Mouse (Mus musculus) midbrain, embryonic 11.5 days (tissue): ENCODE data around the gene 4930451I11Rik. TPM values are rescaled to one million over a fixed set of nuclear protein-coding genes. Genes with fewer than 3 reads are reported as not detected.

Experiments
- ATAC-seq: fragments of 200-750 bp; cut with Nextera tagmentation; 2 replicates; pipeline ENCODE4 v1.8.0; 2017; ENCODE audit warnings: moderate TSS enrichment, moderate library complexity; ENCODE audit not compliant: low FRiP score
- DNase-seq: peaks from one replicate; pipeline ENCODE4 v3.0.0; 2015; ENCODE audit warnings: low spot score; ENCODE audit errors: missing footprints
- H3K27ac ChIP-seq: fragments of 300-500 bp; sonication (generic); 2 replicates; pipeline ENCODE4 v1.5.1; 2014; ENCODE audit warnings: low read depth, low read length
- H3K27me3 ChIP-seq: fragments of 300-500 bp; sonication (generic); 2 replicates; pipeline ENCODE4 v1.6.1; 2014; ENCODE audit warnings: mild to moderate bottlenecking, low read length, moderate library complexity, mixed read lengths; ENCODE audit not compliant: control insufficient read depth, insufficient read depth
- H3K36me3 ChIP-seq: fragments of 300-500 bp; sonication (generic); 2 replicates; pipeline ENCODE4 v1.6.1; 2014; ENCODE audit warnings: mild to moderate bottlenecking, low read length, moderate library complexity, mixed read lengths; ENCODE audit not compliant: control insufficient read depth, insufficient read depth
- H3K4me1 ChIP-seq: fragments of 300-500 bp; sonication (generic); 2 replicates; pipeline ENCODE4 v1.6.1; 2014; ENCODE audit warnings: low read length; ENCODE audit not compliant: control insufficient read depth, insufficient read depth
- H3K4me2 ChIP-seq: fragments of 300-500 bp; sonication (generic); 2 replicates; pipeline ENCODE4 v1.6.1; 2014; ENCODE audit warnings: mild to moderate bottlenecking, moderate library complexity
- H3K4me3 ChIP-seq: fragments of 300-500 bp; sonication (generic); 2 replicates; pipeline ENCODE4 v1.5.1; 2014; ENCODE audit warnings: low read depth, low read length
- H3K9ac ChIP-seq: fragments of 300-500 bp; sonication (generic); 2 replicates; pipeline ENCODE4 v1.6.1; 2014; ENCODE audit warnings: low read length
- H3K9me3 ChIP-seq: fragments of 300-500 bp; sonication (generic); 2 replicates; pipeline ENCODE4 v1.6.1; 2016; ENCODE audit warnings: low read length; ENCODE audit not compliant: control insufficient read depth
- WGBS: fragments of 180-500 bp; shearing (Covaris S2); extraction: QIAGEN DNeasy Blood & Tissue Kit; methylation state at CpG from one replicate; pipeline ENCODE4 v1.1.7; 2014; 5-methylcytosine and 5-hydroxymethylcytosine counted together
- polyA plus RNA-seq: library from polyadenylated mRNA; unstranded; fragments of >200 nt; fragmentation: Nextera tagmentation; extraction: Ambion mirVana; gene quantifications from 2 replicates; pipeline ENCODE4 v1.2.1, GENCODE M21; 2014

Gene 4930451I11Rik
- polyA plus RNA-seq, 1 experiment from 2014 or later = not detected

- H3K4me3 ChIP-seq = peak overlapping the region; percentile 53
- no peak overlapping the region for H3K27ac ChIP-seq
- under 1% methylated on average over 16 of the region's 19 CpGs for WGBS
- no peaks in the 10 kb centered on the region for H3K9me3 ChIP-seq
- H3K36me3 ChIP-seq = no peaks in the 10 kb centered on the region
- DNase-seq = peak; percentile 90
- ATAC-seq = peak; percentile 85
- H3K27me3 ChIP-seq = peaks cover 2% of the 10 kb centered on the region; the same call in 1 of the 2 replicates
- peak overlapping the region; percentile 73 for H3K9ac ChIP-seq
- H3K4me2 ChIP-seq = peak overlapping the region; percentile 69
- peaks cover 11% of the 10 kb centered on the region for H3K4me1 ChIP-seq
Observed at GRCm38 (mm10) chr7:126823202-126823711, 8.2 kb downstream of the 4930451I11Rik start.

GRCm38 (mm10) chr7:126822741-126823140, 8.7 kb downstream of the 4930451I11Rik start:
- H3K36me3 ChIP-seq = no peaks in the 10 kb centered on the region
- DNase-seq (peak; percentile 89), ATAC-seq (peak; percentile 14; the same call in 1 of the 2 replicates)
- peaks cover 2% of the 10 kb centered on the region; the same call in 1 of the 2 replicates for H3K27me3 ChIP-seq
- no peaks in the 10 kb centered on the region for H3K9me3 ChIP-seq
- WGBS = 14% methylated on average over 9 of the region's 9 CpGs
- peak overlapping the region; percentile 73 for H3K9ac ChIP-seq
- peaks cover 11% of the 10 kb centered on the region for H3K4me1 ChIP-seq
- peak overlapping the region; percentile 53 for H3K4me3 ChIP-seq
- no peak overlapping the region for H3K27ac ChIP-seq
- peak overlapping the region; percentile 69 for H3K4me2 ChIP-seq

- Histone ChIP-seq H3K27me3 (peaks cover 2% of the 10 kb centered on the region), H3K9ac (peak overlapping the region; percentile 73), H3K9me3 (no peaks in the 10 kb centered on the region), H3K36me3 (no peaks in the 10 kb centered on the region), H3K4me2 (no peak overlapping the region), H3K4me1 (peaks cover 11% of the 10 kb centered on the region), H3K4me3 (no peak overlapping the region), H3K27ac (no peak overlapping the region)
- WGBS = 26% methylated on average over 7 of the region's 7 CpGs
- ATAC-seq = peak; percentile 51; the same call in 1 of the 2 replicates
- DNase-seq = peak; percentile 99
Observed at GRCm38 (mm10) chr7:126821835-126822511, 9.5 kb downstream of the 4930451I11Rik start.

- no peak overlapping the region for H3K27ac ChIP-seq
- H3K9me3 ChIP-seq = no peaks in the 10 kb centered on the region
- no peaks in the 10 kb centered on the region for H3K36me3 ChIP-seq
- no peak for ATAC-seq
- 32% methylated on average over 1 of the region's 1 CpGs for WGBS
- DNase-seq = peak; percentile 45
- no peak overlapping the region for H3K9ac ChIP-seq
- H3K4me2 ChIP-seq = no peak overlapping the region
- H3K27me3 ChIP-seq = peaks cover 2% of the 10 kb centered on the region
- H3K4me1 ChIP-seq = peaks cover 11% of the 10 kb centered on the region
- H3K4me3 ChIP-seq = no peak overlapping the region
Observed at GRCm38 (mm10) chr7:126818818-126819217, 12.6 kb downstream of the 4930451I11Rik start.

GRCm38 (mm10) chr7:126817595-126817994, 13.8 kb downstream of the 4930451I11Rik start:
- H3K9ac ChIP-seq = no peak overlapping the region
- 83% methylated on average over 7 of the region's 7 CpGs for WGBS

DNA sequence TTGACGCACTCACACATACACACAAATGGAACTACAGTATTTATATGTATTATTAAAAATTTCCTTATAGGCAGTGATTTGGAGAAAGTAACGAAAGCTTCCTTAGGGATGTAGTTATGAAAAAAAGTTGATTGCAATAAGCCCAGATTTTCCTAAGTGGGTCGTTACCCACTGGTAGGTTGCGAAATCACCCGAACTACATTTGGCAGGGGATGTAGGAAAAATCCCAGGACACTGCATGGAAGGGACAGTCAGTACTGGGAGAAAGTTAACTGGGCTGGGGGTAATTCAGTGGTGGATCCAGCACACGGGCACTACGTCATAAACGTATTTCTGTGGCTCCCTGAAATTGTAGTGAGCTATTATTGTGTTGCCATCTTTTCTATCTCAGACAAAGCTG, 14.9 kb downstream of the 4930451I11Rik start:
- ATAC-seq = no peak
- Histone ChIP-seq H3K4me3 (no peak overlapping the region), H3K9ac (no peak overlapping the region), H3K9me3 (no peaks in the 10 kb centered on the region), H3K4me1 (no peaks in the 10 kb centered on the region), H3K27ac (no peak overlapping the region), H3K27me3 (no peaks in the 10 kb centered on the region; the same call in 1 of the 2 replicates), H3K4me2 (no peak overlapping the region), H3K36me3 (no peaks in the 10 kb centered on the region)
- DNase-seq = no peak
- 94% methylated on average over 8 of the region's 8 CpGs for WGBS

More at GRCm38 (mm10) chr7:126817595-126817994, 13.8 kb downstream of the 4930451I11Rik start:
- H3K4me1 ChIP-seq = peaks cover 6% of the 10 kb centered on the region
- H3K36me3 ChIP-seq = no peaks in the 10 kb centered on the region
- no peaks in the 10 kb centered on the region for H3K9me3 ChIP-seq
- no peak overlapping the region for H3K4me3 ChIP-seq
- no peak overlapping the region for H3K4me2 ChIP-seq
- peaks cover 2% of the 10 kb centered on the region for H3K27me3 ChIP-seq
- H3K27ac ChIP-seq = no peak overlapping the region
- ATAC-seq (no peak), DNase-seq (no peak)

DNA sequence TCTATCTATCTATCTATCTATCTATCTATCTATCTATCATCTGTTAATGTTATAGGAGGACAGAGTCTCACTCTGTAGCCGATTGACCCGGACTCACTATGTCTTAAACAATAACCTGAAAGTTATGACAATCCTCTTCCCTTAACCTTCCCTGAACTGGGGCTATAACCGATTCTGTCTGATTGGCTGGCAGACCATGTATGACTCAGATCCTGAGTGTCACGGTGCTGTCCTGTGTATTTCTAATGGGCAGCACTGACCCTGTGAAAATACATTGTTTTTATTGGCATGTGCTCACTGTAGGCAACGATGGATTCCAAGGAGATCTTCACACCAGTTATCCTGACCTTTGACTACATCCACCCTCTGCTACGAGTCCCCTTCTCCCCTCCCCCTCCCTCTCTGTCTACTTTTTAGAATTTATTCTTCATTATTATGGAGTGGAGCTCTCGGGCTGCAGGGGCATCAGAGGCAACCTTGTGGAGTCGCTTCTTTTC, 15.7 kb downstream of the 4930451I11Rik start:
- Histone ChIP-seq H3K9me3 (no peaks in the 10 kb centered on the region), H3K4me1 (no peaks in the 10 kb centered on the region), H3K27ac (no peak overlapping the region), H3K36me3 (no peaks in the 10 kb centered on the region), H3K4me2 (no peak overlapping the region), H3K9ac (no peak overlapping the region), H3K4me3 (no peak overlapping the region), H3K27me3 (no peaks in the 10 kb centered on the region; the same call in 1 of the 2 replicates)
- DNase-seq (no peak), ATAC-seq (no peak)
- 62% methylated on average over 8 of the region's 8 CpGs for WGBS

DNA sequence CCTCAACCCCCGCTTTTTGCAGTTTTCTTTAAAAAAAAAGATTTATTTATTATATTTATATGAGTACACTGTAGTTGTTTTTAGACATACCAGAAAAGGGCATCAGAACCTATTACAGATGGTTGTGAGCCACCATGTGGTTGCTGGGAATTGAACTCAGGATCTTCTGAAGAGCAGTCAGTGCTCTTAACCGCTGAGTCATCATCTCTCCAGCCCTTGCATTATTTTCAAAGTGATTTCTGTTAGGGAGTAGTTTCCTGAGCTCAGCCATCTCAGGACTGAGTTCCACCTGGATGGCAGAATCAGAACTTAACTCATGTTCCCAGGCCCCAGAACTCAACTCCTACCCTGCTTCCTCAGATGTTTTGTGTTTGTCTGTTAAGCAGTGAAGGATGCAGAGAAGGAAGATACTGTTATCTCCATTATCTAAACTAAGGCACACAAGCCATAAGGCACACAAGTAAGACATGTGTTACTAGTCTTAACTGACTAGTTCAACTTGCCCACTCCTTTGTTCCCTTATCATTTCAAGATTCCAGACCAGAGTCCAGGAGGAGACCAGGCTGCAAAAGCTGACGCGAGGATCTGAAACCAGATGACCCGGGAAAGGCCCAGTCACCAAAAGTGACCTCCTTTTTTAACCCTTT, 21.6 kb downstream of the 4930451I11Rik start:
- H3K27me3 ChIP-seq = no peaks in the 10 kb centered on the region

More for the DNA sequence above, 21.6 kb downstream of the 4930451I11Rik start:
- ATAC-seq (no peak), DNase-seq (peak; percentile 84)
- H3K27ac ChIP-seq = no peak overlapping the region
- no peaks in the 10 kb centered on the region for H3K36me3 ChIP-seq
- peak overlapping the region; percentile 88 for H3K9ac ChIP-seq
- 74% methylated on average over 5 of the region's 5 CpGs for WGBS
- peaks cover 15% of the 10 kb centered on the region for H3K4me1 ChIP-seq
- H3K4me3 ChIP-seq = no peak overlapping the region
- H3K9me3 ChIP-seq = no peaks in the 10 kb centered on the region
- peak overlapping the region; percentile 87; the same call in 1 of the 2 replicates for H3K4me2 ChIP-seq
